Mouse (Mus musculus) heart, adult 2 months (tissue): Measurements from ENCODE around the gene 1700025B11Rik. TPM values are rescaled to one million over a fixed set of nuclear protein-coding genes. Genes with fewer than 3 reads are reported as not detected.

Experiments used
- DNase-seq, 2 experiments: peaks; one replicate each; pipeline ENCODE4 v3.0.0; 2021
- H3K27ac ChIP-seq: fragments of 200-600 bp; 2 replicates; pipeline ENCODE4 v1.8.1; 2022
- H3K27me3 ChIP-seq: fragments of 200-500 bp; 2 replicates; pipeline ENCODE4 v1.6.1; 2012; ENCODE audit warnings: mild to moderate bottlenecking, low read length, inconsistent platforms, mixed read lengths; ENCODE audit not compliant: control insufficient read depth, insufficient read depth
- H3K36me3 ChIP-seq: fragments of 200-500 bp; 2 replicates; pipeline ENCODE4 v1.6.1; 2012; ENCODE audit warnings: low read length, inconsistent platforms; ENCODE audit not compliant: control insufficient read depth, insufficient read depth
- H3K4me1 ChIP-seq: fragments of 200-500 bp; 2 replicates; pipeline ENCODE4 v1.6.1; 2011; ENCODE audit warnings: low read length; ENCODE audit not compliant: control insufficient read depth, insufficient read depth
- H3K4me3 ChIP-seq: fragments of 200-600 bp; 2 replicates; pipeline ENCODE4 v1.8.1; 2022
- H3K79me2 ChIP-seq: fragments of 200-500 bp; replicated peaks from 2 replicates; pipeline ENCODE4 v1.6.1; 2012; ENCODE audit warnings: mild to moderate bottlenecking, inconsistent platforms, low read length, moderate library complexity, mixed read lengths; ENCODE audit not compliant: control insufficient read depth, insufficient read depth
- H3K9ac ChIP-seq: fragments of 200-500 bp; 2 replicates; pipeline ENCODE4 v1.6.1; 2012; ENCODE audit warnings: low read depth, mild to moderate bottlenecking, control low read depth, inconsistent platforms, low read length, mixed read lengths
- CTCF ChIP-seq: fragments of 200-600 bp; IDR thresholded peaks from 2 replicates; pipeline ENCODE4 v1.8.1; 2022; ENCODE audit warnings: antibody characterized with exemption, mild to moderate bottlenecking, moderate library complexity
- EP300 ChIP-seq: fragments of 200-500 bp; IDR thresholded peaks from 2 replicates; pipeline ENCODE4 v1.6.1; 2011; ENCODE audit warnings: low read depth, low read length, control low read depth; ENCODE audit not compliant: insufficient read depth
- POLR2A ChIP-seq: fragments of 200-500 bp; IDR thresholded peaks from 2 replicates; pipeline ENCODE4 v1.6.1; 2011; ENCODE audit warnings: mild to moderate bottlenecking, low read depth, low read length, control low read depth; ENCODE audit not compliant: insufficient read depth
- WGBS: fragments of 180-500 bp; shearing (Covaris S2); methylation state at CpG from one replicate; pipeline ENCODE4 v1.1.7; 2018; 5-methylcytosine and 5-hydroxymethylcytosine counted together
- intact Hi-C: fragments of 180-260 bp; cut with DNase I; formaldehyde crosslinking; loops from one replicate; pipeline ENCODE4 v1.15.1; 2025
- long read RNA-seq: library from polyadenylated mRNA; stranded (forward); transcript quantifications from one replicate; pipeline ENCODE4 v2.0.0, GENCODE M21; 2021
- polyA plus RNA-seq: library from polyadenylated mRNA; depleted of rRNA; stranded (reverse); fragments of >200 nt; gene quantifications from 2 replicates; pipeline ENCODE4 v1.2.3, GENCODE M21; 2012; rRNA removed
- total RNA-seq, 2 experiments: library from RNA; stranded (reverse); gene quantifications; 2 replicates each; pipeline ENCODE4 v1.2.3; 2021

The 1700025B11Rik gene
- total RNA-seq: not detected
- not detected in 2 replicates for polyA plus RNA-seq
- long read RNA-seq: 0 reads

- TF ChIP-seq CTCF (no peak), EP300 (no peak), POLR2A (no peak)
- Histone ChIP-seq H3K27me3 (no peaks in the 10 kb centered on the region), H3K9ac (no peak within 1 kb of the TSS), H3K4me3 (no peak within 1 kb of the TSS), H3K4me1 (no peaks in the 10 kb centered on the region), H3K36me3 (no peaks in the 10 kb centered on the region), H3K79me2 (no peaks in the 10 kb centered on the region), H3K27ac (no peak within 1 kb of the TSS)
- intact Hi-C loops: no loop called here
- no peak for DNase-seq
Observed at GRCm38 (mm10) chr15:77561792-77562191, at the start of gene 1700025B11Rik. Gene 1700025B11Rik (minus strand): TSS chr15:77561892.

GRCm38 (mm10) chr15:77606069-77606468 lies 44.4 kb upstream of the 1700025B11Rik start:
- Histone ChIP-seq H3K27me3 (no peaks in the 10 kb centered on the region), H3K79me2 (no peaks in the 10 kb centered on the region), H3K9ac (no peak overlapping the region), H3K4me3 (no peak overlapping the region), H3K36me3 (no peaks in the 10 kb centered on the region), H3K4me1 (no peaks in the 10 kb centered on the region; the same call in none of the 2 replicates), H3K27ac (no peak overlapping the region)
- intact Hi-C loops: no loop called here
- 55% methylated on average over 3 of the region's 3 CpGs for WGBS
- no peak for DNase-seq
- peak; percentile 58; the same call in 1 of the 2 replicates for TF ChIP-seq EP300
- TF ChIP-seq CTCF: no peak
- TF ChIP-seq POLR2A: peak; percentile 34; the same call in 1 of the 2 replicates

- H3K4me3 ChIP-seq: no peak within 1 kb of the TSS
- intact Hi-C loops: no loop called here
Observed at GRCm38 (mm10) chr15:77598958-77599357, 37.3 kb upstream of the 1700025B11Rik start, which contains the start of gene Gm36245. Gene Gm36245 (plus strand): TSS chr15:77599258.

GRCm38 (mm10) chr15:77598429-77598828 lies 36.7 kb upstream of the 1700025B11Rik start:
- peak overlapping the region; percentile 77 for H3K27ac ChIP-seq
- peak; percentile 37; the same call in 1 of the 2 replicates for TF ChIP-seq POLR2A
- TF ChIP-seq CTCF: no peak
- TF ChIP-seq EP300: peak; percentile 57; the same call in 1 of the 2 replicates
- DNase-seq: peak in 1 of 2 experiments; percentile 31
- no peak overlapping the region for H3K4me3 ChIP-seq
- intact Hi-C loops: no loop called here
- H3K36me3 ChIP-seq: peaks cover 2% of the 10 kb centered on the region
- no peaks in the 10 kb centered on the region for H3K27me3 ChIP-seq
- 0 out of 2 replicates have a peak overlapping the region, but pooled peaks have one; percentile 19 for H3K9ac ChIP-seq
- WGBS: 55% methylated on average over 3 of the region's 3 CpGs
- peaks cover 14% of the 10 kb centered on the region for H3K4me1 ChIP-seq
- H3K79me2 ChIP-seq: no peaks in the 10 kb centered on the region

More at GRCm38 (mm10) chr15:77598958-77599357, 37.3 kb upstream of the 1700025B11Rik start, which contains the start of gene Gm36245:
- no peak for TF ChIP-seq POLR2A
- no peak for TF ChIP-seq EP300
- no peak for TF ChIP-seq CTCF
- H3K4me1 ChIP-seq: peaks cover 11% of the 10 kb centered on the region
- no peaks in the 10 kb centered on the region for H3K27me3 ChIP-seq
- 0 out of 2 replicates have a peak within 1 kb of the TSS, but pooled peaks have one; percentile 19 for H3K9ac ChIP-seq
- peaks cover 2% of the 10 kb centered on the region for H3K36me3 ChIP-seq
- no peaks in the 10 kb centered on the region for H3K79me2 ChIP-seq
- peak within 1 kb of the TSS; percentile 77 for H3K27ac ChIP-seq
- DNase-seq: no peak
- 92% methylated on average over 1 of the region's 1 CpGs for WGBS

- Histone ChIP-seq H3K27ac (peak within 1 kb of the TSS; percentile 64), H3K27me3 (no peaks in the 10 kb centered on the region), H3K4me1 (peaks cover 20% of the 10 kb centered on the region), H3K36me3 (peaks cover 2% of the 10 kb centered on the region), H3K9ac (peak within 1 kb of the TSS; percentile 41; the same call in 1 of the 2 replicates), H3K79me2 (no peaks in the 10 kb centered on the region), H3K4me3 (no peak within 1 kb of the TSS)
- DNase-seq: no peak
- intact Hi-C loops: no loop called here
- TF ChIP-seq POLR2A (no peak), CTCF (no peak), EP300 (no peak)
- 29% methylated on average over 5 of the region's 5 CpGs for WGBS
Observed at GRCm38 (mm10) chr15:77595961-77596360, 34.3 kb upstream of the 1700025B11Rik start, which contains the start of gene Apol10b. Gene Apol10b (minus strand): TSS chr15:77596125.

- TF ChIP-seq CTCF: no peak
- TF ChIP-seq POLR2A: no peak
- no peak for TF ChIP-seq EP300
- DNase-seq: no peak
- WGBS: 74% methylated on average over 1 of the region's 1 CpGs
- H3K79me2 ChIP-seq: no peaks in the 10 kb centered on the region
- H3K9ac ChIP-seq: no peak overlapping the region
- peaks cover 23% of the 10 kb centered on the region for H3K4me1 ChIP-seq
- H3K4me3 ChIP-seq: no peak overlapping the region
- H3K27ac ChIP-seq: no peak overlapping the region
- intact Hi-C loops: no loop called here
- peaks cover 6% of the 10 kb centered on the region for H3K36me3 ChIP-seq
- H3K27me3 ChIP-seq: no peaks in the 10 kb centered on the region
Observed at GRCm38 (mm10) chr15:77593557-77593956, 31.9 kb upstream of the 1700025B11Rik start.
